Mouse (Mus musculus) bone marrow macrophage, adult 2 months (primary cell): ENCODE data around the gene Olfr112. TPM values are rescaled to one million over a fixed set of nuclear protein-coding genes. Genes with fewer than 3 reads are reported as not detected.
A peak's percentile ranks its signal among the peaks of the same experiment; 100 is the strongest.
"Not testable (repeated sequence)": the region's sequence is repeated elsewhere in the genome, so short reads cannot be mapped to it uniquely, and the experiment has no call there.

Source experiments
- H3K27ac ChIP-seq: 2 replicates; pipeline ENCODE4 v1.5.1; 2012; ENCODE audit warnings: low read depth, low read length; ENCODE audit not compliant: insufficient read depth
- H3K4me1 ChIP-seq: 2 replicates; pipeline ENCODE4 v1.6.1; 2012; ENCODE audit warnings: low read length; ENCODE audit not compliant: control insufficient read depth, insufficient read depth
- H3K4me3 ChIP-seq: 2 replicates; pipeline ENCODE4 v1.5.1; 2012; ENCODE audit warnings: mild to moderate bottlenecking, low read length, moderate library complexity; ENCODE audit not compliant: insufficient read depth
- CTCF ChIP-seq: IDR thresholded peaks from 2 replicates; pipeline ENCODE4 v1.5.1; 2012; ENCODE audit warnings: low read depth, mild to moderate bottlenecking, low read length, moderate library complexity
- POLR2A ChIP-seq: IDR thresholded peaks from 2 replicates; pipeline ENCODE4 v1.6.1; 2012; ENCODE audit warnings: mild to moderate bottlenecking, low read depth, low read length, borderline replicate concordance
- polyA plus RNA-seq: library from polyadenylated mRNA; stranded (reverse); fragments of >200 nt; gene quantifications from 2 replicates; pipeline ENCODE4 v1.2.4, GENCODE M21; 2012; ENCODE audit not compliant: missing spikeins, insufficient read depth, insufficient read length

Gene Olfr112
- not detected in 2 replicates for polyA plus RNA-seq

GRCm38 (mm10) chr17:37569351-37569750, at the start of gene Olfr112:
Gene Olfr112, minus strand, starts transcription at chr17:37569451.
- no peak for TF ChIP-seq POLR2A
- TF ChIP-seq CTCF: no peak
- no peak within 1 kb of the TSS for H3K27ac ChIP-seq
- H3K4me3 ChIP-seq: no peak within 1 kb of the TSS
- no peaks in the 10 kb centered on the region for H3K4me1 ChIP-seq

DNA sequence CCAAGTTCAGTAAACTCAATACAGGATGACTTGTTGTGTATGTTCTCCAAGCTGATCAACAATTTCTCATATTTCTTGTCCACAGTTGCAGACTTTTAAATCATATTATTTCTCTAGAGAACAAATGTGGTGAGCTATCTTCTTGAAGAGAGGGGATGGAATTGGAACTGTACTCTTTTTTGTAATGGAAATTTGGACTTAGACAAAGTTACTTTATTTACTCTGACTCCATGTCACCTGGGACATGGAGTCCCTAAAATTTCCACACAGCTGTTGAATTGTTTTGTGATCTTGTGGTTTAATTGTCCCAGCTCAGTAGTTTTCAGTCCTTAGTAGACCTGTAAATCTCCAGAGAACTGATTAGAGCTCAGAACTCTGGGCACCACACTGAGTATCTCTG, 23.4 kb upstream of the Olfr112 start, which contains the start of gene Olfr114:
Gene Olfr114, minus strand, starts transcription at position 101 of the 400 bp plus-strand sequence.
- TF ChIP-seq CTCF (no peak), POLR2A (no peak)
- H3K27ac ChIP-seq: no peak within 1 kb of the TSS
- no peak within 1 kb of the TSS for H3K4me3 ChIP-seq
- no peaks in the 10 kb centered on the region for H3K4me1 ChIP-seq

DNA sequence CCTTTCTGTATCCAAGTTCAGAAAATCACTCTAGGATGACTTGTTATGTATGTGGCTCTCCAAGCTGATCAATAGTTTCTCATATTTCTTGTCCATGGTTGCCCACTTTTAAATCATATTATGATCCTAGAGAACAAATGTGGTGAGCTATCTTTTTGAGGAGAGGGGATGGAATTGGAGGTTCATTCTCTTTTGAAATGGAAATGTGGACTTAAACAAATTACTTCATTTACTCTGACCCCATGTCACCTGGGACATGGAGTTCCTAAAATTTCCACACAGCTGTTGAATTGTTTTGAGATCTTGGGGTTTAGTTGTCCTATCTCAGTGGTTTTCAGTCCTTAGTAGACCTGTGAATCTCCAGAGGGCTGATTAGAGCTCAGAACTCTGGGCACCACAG, 8.3 kb upstream of the Olfr112 start, which contains the start of gene Olfr113:
Gene Olfr113, minus strand, starts transcription at position 101 of the 400 bp plus-strand sequence.
- no peaks in the 10 kb centered on the region for H3K4me1 ChIP-seq
- no peak within 1 kb of the TSS for H3K4me3 ChIP-seq
- TF ChIP-seq CTCF (no peak), POLR2A (no peak)
- no peak within 1 kb of the TSS for H3K27ac ChIP-seq

GRCm38 (mm10) chr17:37558913-37559615, 10.2 kb downstream of the Olfr112 start:
- no peak overlapping the region for H3K4me3 ChIP-seq
- H3K27ac ChIP-seq: no peak overlapping the region
- TF ChIP-seq POLR2A (no peak), CTCF (no peak)
- H3K4me1 ChIP-seq: no peaks in the 10 kb centered on the region

DNA sequence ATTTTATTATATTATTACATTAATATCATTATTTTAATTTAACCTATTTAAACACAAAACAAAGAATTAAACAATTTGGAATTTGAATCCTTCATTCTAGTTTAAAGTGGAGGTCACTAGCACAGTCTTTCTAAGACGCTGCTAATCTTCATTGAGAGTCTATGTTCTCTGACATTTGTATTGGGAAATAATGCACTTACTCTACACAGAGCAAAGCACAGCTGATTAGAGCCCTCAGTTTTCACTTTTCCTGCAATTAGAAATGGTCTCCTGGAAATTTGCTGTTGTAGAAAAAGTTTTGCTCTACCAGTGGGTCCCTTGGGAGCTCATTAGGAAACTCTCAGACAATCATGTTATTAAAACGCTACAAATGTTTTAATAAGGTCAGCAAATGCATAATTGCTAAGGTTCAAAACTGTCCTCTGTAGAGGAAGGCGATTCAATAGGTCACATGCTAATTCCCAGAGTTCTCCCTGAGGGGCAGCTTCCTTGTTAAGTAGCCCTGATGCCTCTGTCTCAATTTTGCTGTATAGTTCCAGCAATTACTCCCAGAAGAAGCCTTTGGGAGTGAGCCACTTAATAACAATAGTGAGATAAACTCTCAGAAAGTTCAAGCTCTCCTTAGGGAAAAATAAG, 25.3 kb downstream of the Olfr112 start:
- Histone ChIP-seq H3K27ac (no peak overlapping the region), H3K4me3 (no peak overlapping the region), H3K4me1 (peaks cover 15% of the 10 kb centered on the region)
- TF ChIP-seq CTCF (no peak), POLR2A (no peak)

- Histone ChIP-seq H3K4me3 (no peak overlapping the region), H3K27ac (0 out of 2 replicates have a peak overlapping the region, but pooled peaks have one; percentile 5), H3K4me1 (peaks cover 25% of the 10 kb centered on the region)
- TF ChIP-seq CTCF: no peak
- no peak for TF ChIP-seq POLR2A
Measured at GRCm38 (mm10) chr17:37541454-37542119, 27.7 kb downstream of the Olfr112 start.

GRCm38 (mm10) chr17:37538416-37538815, 30.8 kb downstream of the Olfr112 start:
- H3K4me3 ChIP-seq: not testable (repeated sequence)
- H3K27ac ChIP-seq: peak overlapping the region; percentile 100
- H3K4me1 ChIP-seq: peaks cover 28% of the 10 kb centered on the region

GRCm38 (mm10) chr17:37535173-37535572, 34.1 kb downstream of the Olfr112 start:
- TF ChIP-seq POLR2A: no peak
- Histone ChIP-seq H3K4me1 (peaks cover 20% of the 10 kb centered on the region), H3K4me3 (no peak overlapping the region), H3K27ac (no peak overlapping the region)

DNA sequence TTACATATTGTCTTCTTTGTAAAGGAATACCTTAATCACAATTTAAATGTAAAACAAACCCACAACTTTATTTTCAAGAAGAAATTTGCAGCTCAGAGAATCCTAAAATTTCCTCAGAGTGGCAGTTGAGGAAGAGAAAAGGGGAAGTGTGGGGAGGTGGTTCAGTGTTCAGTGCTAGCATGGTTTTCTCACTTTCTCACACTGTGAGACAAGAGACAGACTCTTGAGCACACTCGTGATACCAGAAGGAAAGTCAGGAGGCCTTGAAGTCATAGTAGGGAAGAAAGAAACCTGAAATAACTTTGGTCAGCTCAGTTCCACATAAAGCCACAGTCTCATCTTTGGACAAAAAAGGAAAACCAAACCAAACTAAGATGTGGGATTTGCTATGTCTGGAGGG, 43.8 kb downstream of the Olfr112 start:
- Histone ChIP-seq H3K27ac (peak overlapping the region; percentile 100), H3K4me3 (peak overlapping the region; percentile 46), H3K4me1 (peaks cover 19% of the 10 kb centered on the region)

- not testable (repeated sequence) for H3K4me3 ChIP-seq
- H3K4me1 ChIP-seq: peaks cover 19% of the 10 kb centered on the region
- H3K27ac ChIP-seq: peak overlapping the region; percentile 100
Measured at GRCm38 (mm10) chr17:37524612-37525011, 44.6 kb downstream of the Olfr112 start.

Other genes with a start within 250 kb of the Olfr112 start
- not detected in 2 replicates for gene Olfr103, start 229.8 kb downstream of the Olfr112 start, polyA plus RNA-seq
- not detected in 2 replicates for gene Olfr104-ps, start 209.9 kb downstream of the Olfr112 start, polyA plus RNA-seq
- not detected in 2 replicates for gene Olfr105-ps, start 190.4 kb downstream of the Olfr112 start, polyA plus RNA-seq
- not detected in 2 replicates for gene Olfr106-ps, start 179.1 kb downstream of the Olfr112 start, polyA plus RNA-seq
- gene Olfr107, start 170.2 kb downstream of the Olfr112 start, polyA plus RNA-seq: not detected in 2 replicates
- gene Olfr108, start 124.0 kb downstream of the Olfr112 start, polyA plus RNA-seq: not detected in 2 replicates
- 0.35 TPM in 1 of 2 replicates, not detected in the other for gene Olfr109, start 110.5 kb downstream of the Olfr112 start, polyA plus RNA-seq
- 1.1 TPM in 1 of 2 replicates, not detected in the other for gene H2-M2, start 85.9 kb downstream of the Olfr112 start, polyA plus RNA-seq
- gene Olfr110, start 77.0 kb downstream of the Olfr112 start, polyA plus RNA-seq: 0.75 and 1.3 TPM in 2 replicates
- gene Olfr111, start 61.4 kb downstream of the Olfr112 start, polyA plus RNA-seq: 4.6 and 5.8 TPM in 2 replicates
- gene Olfr113, start 8.2 kb upstream of the Olfr112 start, polyA plus RNA-seq: not detected in 2 replicates
- gene Olfr114, start 23.3 kb upstream of the Olfr112 start, polyA plus RNA-seq: not detected in 2 replicates
- not detected in 2 replicates for gene Olfr115, start 57.7 kb upstream of the Olfr112 start, polyA plus RNA-seq
- not detected in 2 replicates for gene Olfr116, start 57.7 kb upstream of the Olfr112 start, polyA plus RNA-seq
- gene Olfr117, start 94.3 kb upstream of the Olfr112 start, polyA plus RNA-seq: 0.25 TPM in 1 of 2 replicates, not detected in the other
- gene Olfr118, start 97.5 kb upstream of the Olfr112 start, polyA plus RNA-seq: not detected in 2 replicates
- not detected in 2 replicates for gene Olfr119, start 127.1 kb upstream of the Olfr112 start, polyA plus RNA-seq
- gene Olfr120, start 152.4 kb upstream of the Olfr112 start, polyA plus RNA-seq: not detected in 2 replicates
- gene Olfr121, start 179.4 kb upstream of the Olfr112 start, polyA plus RNA-seq: not detected in 2 replicates
- gene Olfr122, start 199.2 kb upstream of the Olfr112 start, polyA plus RNA-seq: not detected in 2 replicates
- not detected in 2 replicates for gene Olfr123, start 224.1 kb upstream of the Olfr112 start, polyA plus RNA-seq
- gene Olfr124, start 230.4 kb upstream of the Olfr112 start, polyA plus RNA-seq: not detected in 2 replicates